Mouse (Mus musculus) kidney, postnatal 4 days (tissue): ENCODE data around the gene Lrguk.
A peak's percentile ranks its signal among the peaks of the same experiment; 100 is the strongest.

ENCODE experiments used
- DNase-seq, 2 experiments: peaks; one replicate each; pipeline ENCODE4 v3.0.0; 2021; ENCODE audit warnings: mixed read lengths in 2 of 2

Lrguk gene

DNA sequence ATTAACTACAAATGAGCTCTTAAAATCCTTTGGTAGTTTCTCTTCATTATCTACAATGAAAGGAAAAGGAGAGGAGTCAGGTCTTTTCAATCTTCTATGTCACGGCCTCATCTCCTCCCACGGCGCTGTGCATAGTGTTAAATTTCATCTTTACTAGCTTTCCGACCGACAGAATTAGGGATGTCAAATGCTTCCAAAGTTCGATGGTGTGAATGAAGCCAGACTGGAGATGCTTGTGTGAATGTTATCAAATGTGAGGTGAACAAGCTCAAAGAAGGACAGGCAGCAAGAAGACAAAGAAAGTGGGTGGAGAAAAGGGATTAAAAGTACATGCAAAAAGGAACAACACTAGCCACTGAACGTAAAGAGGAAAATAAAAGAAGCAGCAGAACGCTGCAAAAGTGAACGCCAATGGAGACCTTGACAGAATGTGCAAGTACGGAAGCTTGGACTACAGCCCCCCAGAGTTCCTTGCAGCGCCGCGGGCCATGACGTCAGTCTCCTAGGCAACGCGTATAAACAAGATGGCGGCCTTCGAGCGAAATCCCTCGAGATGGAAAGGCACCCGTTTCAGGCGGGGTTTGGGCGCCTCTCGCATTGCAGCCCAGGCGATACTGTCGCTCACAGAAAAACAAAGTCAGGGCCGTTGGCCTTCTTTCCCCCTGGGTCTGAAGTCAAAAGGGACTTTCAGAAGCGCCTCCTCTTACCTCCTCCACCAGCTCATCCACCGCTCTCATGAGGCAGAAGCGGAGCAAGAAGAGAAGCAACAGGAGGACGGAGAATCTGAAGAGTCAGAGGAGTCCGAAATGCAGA is at the start of gene Lrguk:
Gene Lrguk (plus strand): TSS at position 516 of the 813 bp plus-strand sequence.
- peak; percentile 90 to 93 for DNase-seq

DNA sequence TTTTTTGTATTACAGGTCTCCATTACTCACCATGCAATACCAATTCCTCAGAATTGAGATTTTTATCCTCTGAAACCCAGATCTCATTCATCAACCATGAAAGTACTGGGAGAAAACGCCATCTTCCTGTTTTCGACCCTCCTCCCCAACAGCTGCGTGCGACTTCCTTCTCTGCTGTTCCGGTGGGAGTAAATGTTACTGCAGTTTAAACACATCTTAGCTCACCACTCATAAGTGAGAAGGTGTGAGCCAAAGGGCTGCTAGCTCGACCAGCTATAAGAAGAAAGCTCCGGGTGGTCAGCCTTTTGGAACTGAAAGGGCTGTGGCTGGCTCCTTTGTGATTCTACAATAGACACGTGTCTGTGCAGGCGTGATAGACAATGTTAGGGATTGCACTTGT is 46.5 kb upstream of the Lrguk start:
- no peak for DNase-seq

DNA sequence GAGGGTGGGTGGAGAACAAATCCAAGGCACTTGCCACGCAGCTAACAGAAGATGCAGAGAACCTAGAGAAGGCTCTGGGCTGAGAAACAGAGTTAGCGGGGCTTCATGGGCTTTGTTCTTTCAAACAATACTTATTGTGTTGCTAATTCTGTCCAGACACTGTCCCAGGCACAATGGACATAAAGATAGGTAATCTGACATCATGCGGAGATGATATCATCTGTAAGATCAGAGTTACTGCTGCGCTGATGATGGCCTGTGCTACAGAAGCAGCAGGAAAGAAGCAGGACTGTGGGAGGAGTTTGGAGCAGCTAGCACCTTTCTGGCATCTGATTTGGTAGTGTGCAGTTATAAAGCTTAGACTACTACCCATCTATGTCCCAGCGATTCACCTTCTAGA is 42.1 kb upstream of the Lrguk start:
- no peak for DNase-seq

DNA sequence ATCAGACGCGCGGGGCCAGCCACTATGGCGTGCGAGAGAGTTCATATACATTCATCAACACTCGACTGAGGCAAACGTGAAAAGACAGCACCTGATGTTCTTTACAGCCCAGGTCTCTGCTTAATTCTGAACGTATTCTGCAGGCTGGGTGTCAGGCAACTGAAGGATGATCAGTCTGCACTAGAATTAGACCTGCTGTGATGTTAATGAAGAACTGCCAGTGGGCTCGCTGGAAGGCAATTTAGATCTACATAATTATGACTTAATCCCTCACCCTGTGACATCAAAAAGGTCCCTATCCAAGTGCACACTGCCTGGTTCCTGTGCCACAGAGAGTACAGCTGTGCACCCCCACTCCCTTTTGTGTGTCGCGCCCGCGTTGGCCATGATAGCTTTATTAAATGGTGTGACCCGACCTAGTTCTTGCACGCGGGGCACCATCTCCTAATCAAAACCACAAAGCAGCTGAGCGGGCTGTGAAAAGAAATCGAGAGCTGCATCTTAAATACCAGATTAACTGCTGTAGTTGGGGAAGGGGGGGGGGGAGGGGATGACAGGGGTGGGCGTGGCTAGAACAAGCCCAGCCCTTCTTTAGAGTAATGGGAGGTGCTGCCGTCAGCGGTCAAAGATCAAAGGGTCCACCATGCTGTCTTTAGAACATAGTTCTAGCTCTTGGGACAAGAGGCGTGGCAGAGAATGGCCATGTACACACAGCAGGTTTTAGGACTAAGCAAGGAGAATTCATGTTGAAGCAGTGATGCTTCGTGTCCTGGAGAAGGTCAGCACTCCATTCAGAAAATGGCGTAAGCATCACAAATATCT is 36.8 kb upstream of the Lrguk start:
- no peak for DNase-seq

DNA sequence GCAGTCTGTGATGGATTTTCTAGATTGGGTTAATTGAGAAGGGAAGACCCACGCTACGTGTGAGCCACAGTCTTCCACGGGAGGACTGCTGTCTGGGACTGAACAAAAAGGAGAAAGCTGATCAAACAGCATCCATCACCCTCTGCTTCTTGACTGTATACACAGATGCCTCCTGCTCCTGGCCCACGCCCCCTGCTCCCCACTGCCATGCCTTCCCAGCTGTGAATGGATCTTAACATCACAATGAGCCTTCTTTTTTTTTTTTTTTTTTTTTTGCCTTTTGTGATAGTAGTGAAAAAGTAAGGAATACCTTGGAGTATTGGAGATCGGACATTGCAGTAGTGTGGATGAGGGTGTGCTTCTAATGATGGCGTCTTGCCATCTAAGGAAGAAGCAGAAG is 35.4 kb upstream of the Lrguk start:
- DNase-seq, result no peak

DNA sequence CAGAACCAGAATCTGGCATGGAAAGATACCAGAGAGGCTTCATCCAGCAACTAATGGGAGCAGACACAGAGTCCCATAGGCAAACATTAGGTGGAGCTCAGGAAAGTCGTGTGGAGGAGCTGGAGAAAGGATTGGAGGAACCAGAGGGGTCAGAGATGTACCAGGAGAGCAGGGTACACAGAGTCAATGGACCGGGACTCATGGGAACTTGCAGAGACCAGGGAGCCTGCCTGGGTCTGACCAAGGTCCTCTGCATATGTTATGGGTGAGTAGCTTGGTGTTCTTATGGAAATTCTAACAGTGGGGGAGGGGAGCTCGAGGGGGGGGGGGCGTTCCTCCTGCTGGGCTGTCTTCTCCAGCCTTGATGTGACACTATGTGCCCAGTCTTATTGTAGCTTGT is 30.7 kb upstream of the Lrguk start:
- DNase-seq, result no peak

DNA sequence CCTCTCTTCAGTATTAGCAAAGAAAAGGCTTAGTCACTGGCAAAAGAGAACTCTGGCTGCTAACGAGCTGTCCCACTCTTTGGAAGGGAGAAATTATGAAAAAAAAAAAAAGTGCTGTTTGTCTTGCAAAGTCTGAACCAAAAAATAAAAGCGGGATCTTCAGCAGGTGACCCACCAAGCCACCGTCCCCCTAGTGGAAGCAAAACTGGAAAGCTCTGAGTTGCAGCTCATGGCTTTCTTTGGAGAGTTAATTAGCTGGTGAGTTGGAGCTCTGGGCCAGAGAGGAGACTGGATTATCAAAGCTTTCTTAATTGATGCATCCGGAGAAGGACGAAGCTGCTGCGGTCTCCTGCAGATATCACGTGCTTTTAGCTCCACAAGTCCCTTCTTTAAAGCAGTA is 29.7 kb upstream of the Lrguk start:
- no peak for DNase-seq

DNA sequence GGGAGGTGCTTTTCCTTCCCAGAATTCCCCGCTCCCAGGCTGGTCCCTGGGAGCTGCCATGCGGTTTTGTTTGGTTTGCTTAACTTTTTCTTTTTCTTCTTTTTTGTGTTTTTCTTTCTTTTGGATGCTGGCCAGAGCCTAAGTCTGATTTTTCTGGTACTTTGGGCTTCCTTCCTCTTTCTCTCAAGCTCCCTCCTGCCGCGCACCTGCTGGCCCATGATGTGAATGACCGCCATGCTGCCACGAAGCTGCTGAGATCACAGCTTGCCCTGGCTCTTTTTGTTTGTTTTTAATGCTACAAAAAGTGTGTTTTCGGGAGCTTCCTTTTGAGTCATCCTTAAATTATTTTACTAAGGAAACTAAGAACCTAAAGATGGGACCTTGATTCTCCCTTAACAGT is 28.6 kb upstream of the Lrguk start:
- no peak for DNase-seq

DNA sequence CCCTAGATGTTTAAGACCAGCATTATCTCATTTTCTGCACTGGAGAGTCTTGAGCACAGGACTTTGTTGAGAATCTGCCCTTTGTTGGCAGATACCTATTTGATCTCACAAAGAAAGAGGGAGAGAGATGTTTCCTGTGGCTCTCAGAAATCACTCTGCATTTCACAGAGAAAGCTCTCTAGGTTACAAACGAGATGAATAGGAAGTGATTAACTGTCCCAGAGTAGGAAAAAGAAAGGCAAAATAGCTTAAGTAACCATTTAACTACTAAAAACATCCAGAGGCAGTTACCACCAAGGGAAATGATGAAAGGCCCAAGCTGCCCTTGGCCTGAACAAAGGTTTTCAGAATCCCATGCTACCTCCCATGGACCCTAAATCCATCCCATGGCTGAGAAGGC is 26.2 kb upstream of the Lrguk start:
- DNase-seq, result no peak

DNA sequence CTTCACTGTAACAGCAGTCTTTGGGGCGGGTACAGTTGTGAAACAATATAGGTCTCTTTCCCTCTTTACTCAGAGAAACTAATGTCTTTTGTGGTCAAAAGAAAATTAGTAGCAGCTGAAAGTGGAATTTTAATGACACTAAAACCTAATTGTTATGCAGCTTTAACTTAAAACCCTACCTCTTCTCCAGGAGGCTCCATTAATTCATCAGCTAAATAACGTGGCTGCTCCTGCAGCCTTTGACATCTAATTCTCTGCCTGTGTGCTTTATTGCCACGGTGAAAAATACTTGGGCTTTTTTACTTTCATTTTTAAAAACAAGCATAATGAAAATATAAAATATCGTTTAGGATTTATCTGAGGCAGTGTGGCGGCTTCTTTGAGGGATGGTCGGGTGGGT is 15.8 kb upstream of the Lrguk start:
- no peak for DNase-seq

DNA sequence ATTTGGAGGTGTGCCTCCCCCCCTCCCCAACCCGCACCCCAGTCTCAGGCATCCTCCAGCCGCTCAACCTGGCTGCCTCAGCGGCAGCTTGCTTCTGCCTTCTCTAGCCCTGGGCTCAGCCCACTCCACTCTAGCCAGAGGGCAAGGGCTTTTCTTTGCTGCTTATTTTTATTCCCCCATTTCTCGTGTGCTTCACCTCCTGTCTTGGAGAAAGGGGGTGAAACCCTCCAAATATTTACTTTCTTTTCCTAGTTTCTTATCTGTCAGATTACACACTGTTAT is 439 bp downstream of the Lrguk start:
- no peak for DNase-seq

DNA sequence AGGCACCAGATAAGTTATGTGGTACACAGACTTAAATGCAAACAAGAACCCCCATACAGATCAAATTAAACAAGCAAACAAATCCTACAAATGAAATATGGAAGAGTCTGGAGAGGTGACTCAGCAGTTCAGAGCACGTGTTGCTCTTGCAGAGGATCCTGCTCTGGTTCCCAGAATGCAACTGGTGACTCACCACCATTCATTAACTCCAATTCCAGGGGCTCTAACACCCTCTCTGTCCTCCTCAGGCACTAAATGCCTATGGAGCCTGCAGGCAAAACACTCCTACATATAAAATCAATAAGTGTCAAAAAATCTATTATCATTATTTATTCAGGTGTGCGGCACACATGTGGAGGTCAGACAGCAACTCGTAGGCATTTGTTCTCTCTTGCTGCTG is 4.8 kb downstream of the Lrguk start:
- no peak for DNase-seq

DNA sequence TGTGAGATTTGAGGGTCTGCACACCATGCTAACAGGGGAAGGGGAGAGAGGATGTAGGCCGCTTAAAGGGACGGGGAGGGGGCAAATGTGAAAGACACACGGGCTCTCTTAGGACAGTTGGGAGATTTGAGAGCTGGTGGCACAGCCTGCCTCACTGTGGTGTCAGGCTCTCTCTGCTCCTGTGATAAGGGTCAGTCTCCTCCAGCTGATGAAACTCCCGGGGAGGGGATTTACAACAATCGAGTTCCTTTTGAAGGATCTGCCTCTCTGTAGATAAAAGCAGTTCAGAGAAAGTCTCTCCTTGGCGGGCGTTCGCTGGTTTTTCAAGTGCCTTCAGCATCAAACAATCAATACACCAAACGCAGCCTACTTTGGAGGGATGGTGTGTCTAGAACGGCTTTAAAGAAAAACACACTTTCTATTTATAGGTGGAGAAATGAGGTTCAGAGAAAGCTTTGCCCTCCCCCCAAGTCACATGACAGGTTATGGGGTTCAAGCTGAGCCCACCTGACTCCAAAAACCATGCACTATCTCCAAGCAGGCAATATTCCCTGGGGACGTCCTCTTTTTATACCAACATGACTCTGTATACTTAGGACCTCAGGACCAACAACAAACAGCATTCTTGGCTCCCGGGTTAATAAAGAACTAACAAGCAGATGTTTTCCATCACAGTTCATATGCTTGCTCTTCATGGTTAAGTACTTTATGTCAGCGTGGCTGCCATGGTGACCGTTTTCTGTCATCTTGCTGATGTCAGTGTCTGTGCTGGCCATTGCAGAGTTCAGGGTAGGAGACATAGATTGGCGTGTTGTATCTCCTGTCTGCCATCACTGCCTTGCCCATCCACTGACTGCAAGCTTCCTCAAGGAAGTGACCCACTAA is 5.6 kb downstream of the Lrguk start:
- DNase-seq, result peak; percentile 63 to 73

DNA sequence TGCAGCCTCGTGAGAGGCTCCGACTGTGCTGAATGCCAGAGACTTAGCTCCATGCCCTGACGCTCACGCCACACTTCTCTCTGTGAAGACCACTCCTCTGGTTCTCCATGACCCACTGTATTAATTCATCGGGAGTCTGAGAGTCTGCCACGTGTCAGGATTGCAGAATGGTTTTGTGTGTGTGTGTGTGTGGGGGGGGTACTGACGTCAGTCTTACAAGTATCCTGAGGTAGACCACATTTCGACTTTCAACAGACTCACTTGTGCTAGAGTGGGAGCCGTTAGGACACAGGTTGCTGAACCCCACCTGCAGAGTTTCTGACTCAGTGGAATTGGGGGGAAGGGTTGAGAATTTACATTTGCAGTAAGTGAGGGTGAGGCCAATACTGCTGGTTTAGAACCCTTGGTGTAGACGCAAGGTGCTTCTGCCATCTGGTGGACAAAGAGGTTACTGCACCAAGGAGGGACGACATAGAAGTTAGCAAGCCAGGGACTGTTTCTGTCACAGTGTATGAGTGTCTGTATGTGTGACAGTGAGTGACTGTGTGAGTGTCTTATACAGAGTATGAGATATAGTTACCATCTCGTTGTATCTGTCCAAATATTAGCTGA is 11.5 kb downstream of the Lrguk start:
- peak; percentile 85 to 88 for DNase-seq

DNA sequence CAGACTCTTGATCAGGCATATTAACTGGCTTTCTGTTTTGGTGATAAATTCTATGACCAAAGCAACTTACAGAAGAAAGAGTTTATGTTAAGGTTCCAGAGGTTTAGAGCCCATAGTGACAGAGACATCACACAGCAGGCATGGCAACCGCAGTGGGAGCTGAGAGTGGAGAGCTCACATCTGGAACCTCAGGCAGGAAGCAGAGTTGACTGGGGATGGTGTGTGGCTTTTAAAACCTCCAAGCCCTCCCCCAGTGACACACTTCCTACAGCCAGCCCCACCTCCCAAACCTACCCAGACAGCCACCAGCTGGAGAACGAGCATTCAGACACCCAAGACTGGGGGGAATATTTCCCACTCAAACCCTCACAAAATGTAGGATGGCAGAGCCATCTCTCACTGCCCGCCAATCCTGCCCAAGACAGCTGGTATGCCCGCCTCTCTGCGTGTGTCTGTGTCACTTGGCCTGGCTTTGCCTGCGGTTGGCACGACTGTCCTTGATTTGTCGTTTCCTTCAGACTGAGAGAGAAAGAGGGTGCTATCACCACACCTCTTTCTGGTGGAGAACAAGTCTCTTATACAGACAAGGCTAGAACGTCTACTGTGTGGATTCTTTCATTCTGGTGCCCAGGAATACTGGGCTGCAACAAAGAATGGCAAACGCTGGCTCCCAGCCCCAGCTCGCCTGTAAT is 12.5 kb downstream of the Lrguk start:
- peak; percentile 31 to 57 for DNase-seq

DNA sequence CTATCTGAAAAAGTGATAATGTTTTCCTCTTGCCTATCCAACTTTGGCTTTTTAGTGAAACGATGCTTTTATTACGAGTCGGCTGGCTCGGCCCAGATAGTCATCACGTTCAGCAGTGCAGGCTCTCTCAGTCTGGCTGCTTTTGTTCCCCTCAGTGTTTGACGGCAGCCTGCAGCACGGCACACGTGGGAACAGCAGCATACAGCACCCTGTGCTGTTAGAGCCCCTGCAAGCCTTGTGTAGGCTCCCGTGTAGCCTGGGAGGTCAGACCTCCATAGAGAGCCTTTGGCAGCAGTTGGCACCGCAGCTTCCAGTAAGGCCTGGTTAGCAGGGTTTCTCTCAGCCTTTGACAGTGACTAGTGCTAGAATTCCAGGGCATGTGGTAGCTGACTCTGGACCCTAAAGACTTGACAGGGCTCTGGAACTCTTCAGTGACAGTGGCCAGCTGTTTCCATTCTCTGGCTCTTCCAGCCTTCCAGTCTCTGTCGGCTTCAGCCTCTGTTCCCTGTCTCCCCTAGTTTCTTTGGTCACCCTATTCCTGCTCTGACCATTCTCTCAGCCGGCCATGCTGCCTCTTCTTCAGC is 15.1 kb downstream of the Lrguk start:
- peak; percentile 68 to 70 for DNase-seq

DNA sequence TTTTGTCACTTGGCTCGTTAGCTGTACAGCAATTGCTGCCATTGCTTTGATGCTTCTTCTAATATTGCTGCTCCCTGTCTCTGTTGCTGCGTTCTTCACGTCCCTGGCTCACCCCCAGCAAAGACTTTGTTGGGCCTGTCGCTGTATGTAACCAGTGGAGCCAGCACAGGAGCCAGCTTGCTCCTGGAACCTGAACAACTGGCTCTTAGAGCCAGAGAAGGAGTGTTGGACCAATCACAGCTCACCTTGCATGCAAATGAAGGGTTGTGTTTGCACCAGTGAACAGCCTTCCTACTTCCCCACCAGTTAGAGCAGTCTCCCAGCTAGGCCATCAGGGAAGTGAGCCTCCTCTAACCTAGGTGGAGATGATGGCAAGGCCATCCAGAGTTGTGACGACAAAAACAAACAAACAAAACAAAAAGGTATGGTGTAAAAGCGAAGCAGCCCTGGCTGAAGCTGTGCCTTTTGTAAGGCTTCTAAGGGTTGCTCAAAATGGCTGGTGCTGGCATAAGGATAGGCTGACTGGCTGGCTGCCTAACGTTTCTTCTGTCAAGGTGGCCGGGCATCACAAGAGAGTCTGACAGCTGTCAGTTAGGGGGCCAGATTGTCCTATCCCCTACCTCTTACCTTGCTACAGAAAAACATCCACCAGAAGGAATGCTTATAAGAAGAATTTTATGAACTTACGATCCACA is 15.7 kb downstream of the Lrguk start:
- DNase-seq, result no peak

DNA sequence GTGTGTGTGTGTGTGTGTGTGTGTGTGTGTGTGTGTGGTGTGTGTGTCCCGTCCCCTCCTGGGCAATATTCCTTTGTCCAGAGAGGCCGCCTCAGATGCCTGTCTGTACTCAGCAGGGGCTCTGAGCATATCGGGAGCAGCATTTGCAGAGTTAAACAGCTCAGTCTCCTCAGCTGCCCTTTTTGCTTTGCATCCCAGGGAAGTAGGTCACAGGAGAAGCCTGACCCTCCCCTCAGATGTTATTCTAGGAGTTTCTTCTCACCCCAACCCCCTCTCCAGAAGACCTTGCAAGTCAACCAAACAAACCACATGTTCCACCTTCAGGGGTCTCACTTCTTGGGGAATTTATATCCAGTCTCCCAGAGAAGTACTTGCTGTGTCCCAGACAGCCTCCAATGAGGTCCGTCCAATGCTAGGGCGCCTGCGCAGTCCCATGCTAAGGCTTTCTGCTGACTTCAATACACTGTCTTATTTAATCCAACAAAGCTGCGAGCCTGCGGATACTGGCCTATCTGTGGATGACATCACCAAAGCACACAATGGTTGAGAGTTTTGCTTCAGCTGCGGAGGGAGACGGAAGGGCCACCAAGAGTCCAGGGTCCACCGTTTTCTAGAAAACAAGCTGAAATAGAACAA is 17.4 kb downstream of the Lrguk start:
- no peak for DNase-seq

DNA sequence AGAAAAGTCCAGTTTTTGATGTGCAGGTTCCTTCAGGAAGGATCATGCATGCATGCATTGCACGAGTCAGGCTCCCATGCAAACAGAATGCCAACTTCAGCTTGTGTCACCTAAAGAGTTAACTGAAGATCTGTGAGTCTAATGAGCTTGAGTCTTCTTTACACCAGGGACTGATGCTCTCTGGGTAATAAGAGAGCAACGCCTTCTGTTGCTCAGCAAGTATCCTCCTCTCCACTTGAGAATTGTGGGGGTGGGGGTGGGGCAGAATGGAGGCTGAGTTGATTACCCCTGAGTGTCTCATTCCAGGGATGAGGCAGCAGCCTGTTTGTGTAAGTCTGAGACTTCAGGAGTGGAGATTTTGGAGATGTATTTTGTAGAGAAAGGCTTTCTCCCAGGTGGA is 20.2 kb downstream of the Lrguk start:
- no peak for DNase-seq

DNA sequence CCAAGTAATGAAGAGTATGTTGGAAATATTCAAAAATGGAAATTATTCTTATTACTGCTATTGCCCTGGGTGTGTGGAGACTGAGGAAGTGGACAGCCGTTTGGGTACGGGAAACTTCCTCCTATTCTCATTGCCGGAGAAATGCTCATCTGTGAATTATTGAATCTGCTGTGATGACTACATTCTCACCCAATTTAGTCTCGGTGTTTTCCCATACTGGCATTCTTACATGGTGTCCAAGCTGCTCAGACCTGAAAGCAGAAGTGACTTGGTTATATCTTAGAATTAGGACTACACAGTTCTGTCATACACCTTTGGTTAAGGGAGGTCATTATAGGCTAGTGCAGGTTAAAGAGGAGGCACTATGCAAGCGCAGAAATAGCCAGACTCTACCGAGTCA is 30.5 kb downstream of the Lrguk start:
- no peak for DNase-seq

DNA sequence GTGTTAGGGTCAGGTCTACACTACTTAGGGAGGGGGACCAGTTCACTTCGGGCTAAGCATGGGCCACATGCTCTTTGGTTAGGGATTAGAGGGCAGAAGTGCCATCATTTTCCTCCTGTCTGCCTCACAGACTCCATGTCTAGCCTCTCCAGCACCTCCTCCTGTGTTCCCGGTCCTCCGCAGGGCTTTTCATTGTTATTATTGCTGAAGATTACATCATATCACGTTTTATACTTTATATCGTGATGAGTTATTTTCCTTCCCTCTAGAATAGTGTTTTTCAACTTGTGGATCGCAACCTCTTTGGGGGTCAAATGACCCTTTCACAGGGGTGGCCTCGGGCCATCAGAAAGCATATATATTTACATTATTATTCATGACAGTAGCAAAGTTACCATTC is 37.5 kb downstream of the Lrguk start:
- no peak for DNase-seq
